Comparison of ENCODE assay signal across 8 mouse cellular contexts in genomic region chr19:21473345-21473744, GRCm38 (mm10). TPM values are rescaled to one million over a fixed set of nuclear protein-coding genes. Genes with fewer than 3 reads are reported as not detected.
DNase-seq lines count a peak whose midpoint lies in the region; ATAC-seq and TF ChIP-seq lines count a peak whose summit lies in the region.

Gda (minus strand) TSS chr19:21473445.

- 71% methylated on average over 2 of the region's 2 CpGs for WGBS in hindbrain, embryonic 15.5 days
- 55% methylated on average over 2 of the region's 2 CpGs for whole genome bisulfite sequencing in liver, postnatal 0 days (ENCODE audit: insufficient replicate concordance)

- H3K4me1 ChIP-seq in erythroblast, embryonic 14.5 days (ENCODE audit: control insufficient read depth), result no peaks in the 10 kb centered on the region; the same call in 1 of the 2 replicates
- H3K4me1 ChIP-seq in hindbrain, embryonic 15.5 days (replicated peaks), result peaks cover 8% of the 10 kb centered on the region
- H3K4me1 ChIP-seq in liver, postnatal 0 days (ENCODE audit: insufficient read depth), result peaks cover 4% of the 10 kb centered on the region

- peak within 1 kb of the TSS; percentile 43 for H3K4me3 ChIP-seq in erythroblast, embryonic 14.5 days (replicated peaks)
- peak within 1 kb of the TSS; percentile 48 for H3K4me3 ChIP-seq in hindbrain, embryonic 15.5 days
- H3K4me3 ChIP-seq in liver, postnatal 0 days (ENCODE audit: low read depth, low read length), result peak within 1 kb of the TSS; percentile 59

- TF ChIP-seq CTCF in liver, postnatal 0 days (IDR thresholded peaks at IDR 0.05; ENCODE audit: low read depth), result no peak

- H3K9me3 ChIP-seq in erythroblast, embryonic 14.5 days (ENCODE audit: control insufficient read depth, low read length), result no peaks in the 10 kb centered on the region
- no peaks in the 10 kb centered on the region for H3K9me3 ChIP-seq in hindbrain, embryonic 15.5 days
- H3K9me3 ChIP-seq in liver, postnatal 0 days (ENCODE audit: low read length), result 0 out of 2 replicates have a peak, but pooled peaks cover 3% of the 10 kb centered on the region

- no peak within 1 kb of the TSS for H3K27ac ChIP-seq in hindbrain, embryonic 15.5 days (replicated peaks)
- 0 out of 2 replicates have a peak within 1 kb of the TSS, but pooled peaks have one; percentile 8 for H3K27ac ChIP-seq in liver, postnatal 0 days (ENCODE audit: low read depth)

- H3K4me2 ChIP-seq in hindbrain, embryonic 15.5 days, result peak within 1 kb of the TSS; percentile 88
- peak within 1 kb of the TSS; percentile 73 for H3K4me2 ChIP-seq in liver, postnatal 0 days (ENCODE audit: low read depth, low read length)

- H3K9ac ChIP-seq in hindbrain, embryonic 15.5 days, result peak within 1 kb of the TSS; percentile 32
- H3K9ac ChIP-seq in liver, postnatal 0 days (replicated peaks), result peak within 1 kb of the TSS; percentile 55

- no peak for DNase-seq in left cerebral cortex, adult 18-20 months (ENCODE audit: low spot score in 2 of 2)
- DNase-seq in left cerebral cortex, adult 11 months (ENCODE audit: low spot score), result no peak
- DNase-seq in liver, postnatal 0 days, result no peak
- DNase-seq in thymus, postnatal 0 days (ENCODE audit: low spot score), result no peak
- no peak for DNase-seq in right cerebral cortex, adult 18-20 months

- TF ChIP-seq EP300 in liver, postnatal 0 days (IDR thresholded peaks at IDR 0.05; ENCODE audit: low read depth), result no peak

- ATAC-seq in hindbrain, embryonic 15.5 days (ENCODE audit: low FRiP score, low read depth), result no peak
- no peak for ATAC-seq in liver, postnatal 0 days
- no peak for ATAC-seq in activated CD4-positive, CD25-positive, alpha-beta regulatory T cell, adult 4 months

- peaks cover 12% of the 10 kb centered on the region for H3K27me3 ChIP-seq in erythroblast, embryonic 14.5 days (ENCODE audit: control insufficient read depth)
- H3K27me3 ChIP-seq in hindbrain, embryonic 15.5 days, result peaks cover 13% of the 10 kb centered on the region
- H3K27me3 ChIP-seq in liver, postnatal 0 days (ENCODE audit: insufficient read depth, low read length), result peaks cover 15% of the 10 kb centered on the region

- H3K36me3 ChIP-seq in erythroblast, embryonic 14.5 days (ENCODE audit: control insufficient read depth), result no peaks in the 10 kb centered on the region
- no peaks in the 10 kb centered on the region for H3K36me3 ChIP-seq in hindbrain, embryonic 15.5 days
- no peaks in the 10 kb centered on the region for H3K36me3 ChIP-seq in liver, postnatal 0 days (replicated peaks; ENCODE audit: insufficient read depth, low read length)

RNA-seq across cellular contexts. Expression of gene Gda, which starts in this region (rescaled TPM):
- total RNA-seq in left cerebral cortex, adult 18-20 months (2021), result 100 to 1,000 TPM; 151 to 171 TPM
- 0.02 TPM in 1 of 2 replicates, not detected in the other for polyA plus RNA-seq in erythroblast, embryonic 14.5 days (2012)
- 0.31 and 0.39 TPM in 2 replicates for polyA plus RNA-seq in hindbrain, embryonic 15.5 days (2015; fragmentation: Nextera tagmentation; extraction: Ambion mirVana)
- polyA plus RNA-seq in liver, postnatal 0 days (2015; fragmentation: Nextera tagmentation; extraction: Ambion mirVana), result 1.6 and 2.0 TPM in 2 replicates
- 0.60 and 0.91 TPM in 2 replicates for polyA plus RNA-seq in thymus, postnatal 0 days (2015; fragmentation: Nextera tagmentation; extraction: Ambion mirVana)
- polyA plus RNA-seq in activated CD4-positive, CD25-positive, alpha-beta regulatory T cell, adult 4 months (2017; shearing (Covaris generic)), result under 1 TPM in 1 of 2 experiments, not detected in 1; 0.31 TPM
